Mouse (Mus musculus): ENCODE data around the gene Vasp. TPM values are rescaled to one million over a fixed set of nuclear protein-coding genes. Genes with fewer than 3 reads are reported as not detected.
A peak's percentile ranks its signal among the peaks of the same experiment; 100 is the strongest.

Vasp gene
- total and polyA plus RNA-seq, 3 experiments, result 146 to 560 (median 239) TPM

DNA sequence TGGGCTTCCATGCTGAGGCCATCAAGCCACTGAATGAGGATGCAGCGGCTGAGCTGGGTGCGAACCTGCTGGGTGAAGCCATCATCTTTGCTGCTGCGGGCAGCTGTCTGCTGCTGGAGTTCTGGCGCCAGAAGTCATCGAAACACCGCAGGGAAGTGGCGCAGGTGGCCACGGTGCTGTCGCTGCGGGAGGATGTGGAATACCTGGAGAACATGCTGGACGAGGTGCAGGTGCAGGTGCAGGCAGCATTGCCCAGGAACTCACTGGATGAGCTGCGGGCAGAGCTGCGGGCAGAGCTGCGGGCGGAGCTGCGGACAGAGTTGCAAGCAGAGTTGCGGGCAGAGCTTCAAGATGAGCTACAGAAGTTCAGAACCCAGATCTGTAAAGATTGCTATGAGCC is 16.2 kb downstream of the Vasp start:
- no peak for ATAC-seq (ENCODE audit: extremely low read depth, insufficient number of reproducible peaks, low FRiP score, poor library complexity, severe bottlenecking)
- Histone ChIP-seq H3K9me3 (replicated peaks) (no peaks in the 10 kb centered on the region), H3K36me3 (replicated peaks) (peaks cover 68% of the 10 kb centered on the region), H3K4me1 (ENCODE audit: insufficient read depth, low read depth, low read length) (peaks cover 44% of the 10 kb centered on the region), H3K27me3 (ENCODE audit: insufficient read depth, low read length) (no peaks in the 10 kb centered on the region), H3K4me3 (ENCODE audit: low read depth, low read length) (peak overlapping the region; percentile 48)
- no peak for DNase-seq (ENCODE audit: low spot score)
- TF ChIP-seq POLR2AphosphoS5 (IDR thresholded peaks at IDR 0.05; ENCODE audit: insufficient replicate concordance, low read depth, low read length) (0 out of 2 replicates have a peak, but pooled peaks have one; percentile 41), TAL1 (conservative IDR thresholded peaks at IDR 0.05; ENCODE audit: low read depth, low read length) (no peak)

DNA sequence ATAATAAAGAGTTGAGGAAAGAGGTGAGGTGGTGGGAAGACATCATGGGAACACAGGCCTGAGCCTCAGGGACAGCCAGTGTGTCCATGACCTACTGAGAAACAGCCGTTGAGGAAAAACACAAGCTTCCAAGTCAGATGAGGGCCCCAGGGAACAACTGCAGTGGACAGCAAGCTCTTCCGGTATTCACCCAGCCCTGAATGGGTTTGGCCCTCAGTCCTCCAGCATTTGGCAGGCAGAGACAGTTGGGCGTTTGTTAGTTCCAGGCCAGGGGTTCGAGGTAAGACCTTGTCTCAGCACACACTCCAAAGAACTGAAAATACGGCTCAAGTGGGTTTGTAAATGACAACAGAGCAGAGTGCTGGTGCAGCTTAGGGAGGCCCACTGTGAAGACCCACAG is 18.2 kb downstream of the Vasp start:
- DNase-seq (ENCODE audit: low spot score), result no peak
- Histone ChIP-seq H3K4me1 (ENCODE audit: insufficient read depth, low read depth, low read length) (peaks cover 36% of the 10 kb centered on the region), H3K27me3 (ENCODE audit: insufficient read depth, low read length) (no peaks in the 10 kb centered on the region), H3K4me3 (ENCODE audit: low read depth, low read length) (no peak overlapping the region), H3K9me3 (replicated peaks) (no peaks in the 10 kb centered on the region), H3K36me3 (replicated peaks) (peaks cover 62% of the 10 kb centered on the region)
- no peak for ATAC-seq (ENCODE audit: extremely low read depth, insufficient number of reproducible peaks, low FRiP score, poor library complexity, severe bottlenecking)
- TF ChIP-seq POLR2AphosphoS5 (IDR thresholded peaks at IDR 0.05; ENCODE audit: insufficient replicate concordance, low read depth, low read length) (no peak), TAL1 (conservative IDR thresholded peaks at IDR 0.05; ENCODE audit: low read depth, low read length) (no peak), CTCF (IDR thresholded peaks at IDR 0.05; ENCODE audit: low read depth, low read length) (no peak), GATA2 (IDR thresholded peaks at IDR 0.05; ENCODE audit: borderline replicate concordance, low read depth, low read length) (no peak), GATA1 (IDR thresholded peaks at IDR 0.05; ENCODE audit: borderline replicate concordance, low read length) (no peak)

DNA sequence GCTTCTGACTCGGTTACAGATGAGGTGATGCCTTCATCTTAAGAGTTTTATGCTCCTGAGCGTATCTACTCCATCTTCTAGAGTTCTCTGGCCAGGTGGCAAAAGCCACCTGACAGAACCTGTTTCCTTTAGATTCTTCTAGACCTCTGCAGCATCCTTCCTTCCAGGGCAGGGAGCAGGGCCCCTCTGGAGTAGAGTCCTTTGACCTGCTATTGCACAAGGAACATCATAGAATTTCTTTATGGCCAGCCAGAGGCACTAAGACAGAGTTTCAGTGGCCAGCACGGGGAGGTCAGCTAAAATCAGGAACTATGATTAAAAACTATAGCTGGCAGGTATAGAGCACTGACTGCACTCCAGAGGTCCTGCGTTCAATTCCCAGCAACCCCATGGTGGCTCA is 19.5 kb downstream of the Vasp start:
- H3K27me3 ChIP-seq (ENCODE audit: insufficient read depth, low read length), result no peaks in the 10 kb centered on the region
- H3K4me1 ChIP-seq (ENCODE audit: insufficient read depth, low read depth, low read length), result peaks cover 30% of the 10 kb centered on the region
- no peak for ATAC-seq (ENCODE audit: extremely low read depth, insufficient number of reproducible peaks, low FRiP score, poor library complexity, severe bottlenecking)
- no peak for DNase-seq (ENCODE audit: low spot score)
- H3K36me3 ChIP-seq (replicated peaks), result peaks cover 55% of the 10 kb centered on the region
- no peaks in the 10 kb centered on the region for H3K9me3 ChIP-seq (replicated peaks)
- H3K4me3 ChIP-seq (ENCODE audit: low read depth, low read length), result no peak overlapping the region
- no peak for TF ChIP-seq CTCF (IDR thresholded peaks at IDR 0.05; ENCODE audit: low read depth, low read length)
- TF ChIP-seq GATA1 (IDR thresholded peaks at IDR 0.05; ENCODE audit: borderline replicate concordance, low read length), result no peak
- TF ChIP-seq POLR2AphosphoS5 (IDR thresholded peaks at IDR 0.05; ENCODE audit: insufficient replicate concordance, low read depth, low read length), result no peak
- no peak for TF ChIP-seq TAL1 (conservative IDR thresholded peaks at IDR 0.05; ENCODE audit: low read depth, low read length)
- TF ChIP-seq GATA2 (IDR thresholded peaks at IDR 0.05; ENCODE audit: borderline replicate concordance, low read depth, low read length), result no peak

DNA sequence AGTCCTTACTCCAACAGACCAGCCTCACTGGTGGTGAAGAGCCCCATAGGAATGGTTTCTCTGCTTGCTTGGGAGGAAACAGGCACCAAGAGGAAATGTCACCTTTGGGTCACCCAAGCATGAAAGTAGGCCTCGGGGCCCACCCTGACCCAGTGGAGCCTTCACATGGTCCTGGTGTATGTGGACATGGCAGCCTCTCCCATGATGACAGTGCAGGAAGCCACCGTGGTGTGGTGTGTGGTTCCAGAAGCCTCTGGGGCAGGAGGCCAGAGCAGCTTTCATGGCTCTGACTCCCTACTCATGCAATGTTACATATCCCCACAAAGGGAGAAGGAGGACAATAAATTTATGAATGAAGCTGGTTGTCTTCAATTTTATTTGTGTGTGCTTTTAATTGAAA is 24.1 kb downstream of the Vasp start:
- Histone ChIP-seq H3K4me1 (ENCODE audit: insufficient read depth, low read depth, low read length) (peaks cover 32% of the 10 kb centered on the region), H3K4me3 (ENCODE audit: low read depth, low read length) (peak overlapping the region; percentile 44; the same call in 1 of the 2 replicates), H3K27me3 (ENCODE audit: insufficient read depth, low read length) (no peaks in the 10 kb centered on the region), H3K9me3 (replicated peaks) (no peaks in the 10 kb centered on the region), H3K36me3 (replicated peaks) (peaks cover 57% of the 10 kb centered on the region)
- DNase-seq (ENCODE audit: low spot score), result no peak
- TF ChIP-seq GATA1 (IDR thresholded peaks at IDR 0.05; ENCODE audit: borderline replicate concordance, low read length) (no peak), TAL1 (conservative IDR thresholded peaks at IDR 0.05; ENCODE audit: low read depth, low read length) (no peak), GATA2 (IDR thresholded peaks at IDR 0.05; ENCODE audit: borderline replicate concordance, low read depth, low read length) (no peak), CTCF (IDR thresholded peaks at IDR 0.05; ENCODE audit: low read depth, low read length) (no peak), POLR2AphosphoS5 (IDR thresholded peaks at IDR 0.05; ENCODE audit: insufficient replicate concordance, low read depth, low read length) (no peak)
- peak; percentile 49 for ATAC-seq (ENCODE audit: extremely low read depth, insufficient number of reproducible peaks, low FRiP score, poor library complexity, severe bottlenecking)

DNA sequence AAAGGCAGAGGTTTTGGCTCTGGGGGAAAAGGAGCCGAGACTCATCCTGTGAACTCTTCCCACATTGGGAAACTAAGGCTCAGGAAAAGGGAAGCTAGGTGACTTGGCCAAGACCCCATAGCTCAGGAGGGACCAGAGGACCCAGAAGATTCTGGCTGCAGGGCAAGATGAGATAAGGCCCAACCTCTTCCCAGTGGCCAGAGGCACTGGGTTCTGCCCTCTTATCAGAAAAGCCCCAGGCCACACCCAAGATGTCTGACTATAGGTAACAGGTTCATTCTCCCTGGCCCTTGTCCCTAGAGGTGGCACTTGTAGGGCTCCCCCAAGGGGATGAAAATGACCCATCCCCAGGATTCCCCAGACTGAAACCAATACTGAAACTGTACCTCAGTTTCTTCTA is 24.8 kb downstream of the Vasp start:
- Histone ChIP-seq H3K4me3 (ENCODE audit: low read depth, low read length) (no peak overlapping the region), H3K9me3 (replicated peaks) (no peaks in the 10 kb centered on the region), H3K4me1 (ENCODE audit: insufficient read depth, low read depth, low read length) (peaks cover 31% of the 10 kb centered on the region), H3K36me3 (replicated peaks) (peaks cover 57% of the 10 kb centered on the region), H3K27me3 (ENCODE audit: insufficient read depth, low read length) (no peaks in the 10 kb centered on the region)
- DNase-seq (ENCODE audit: low spot score) (no peak), ATAC-seq (ENCODE audit: extremely low read depth, insufficient number of reproducible peaks, low FRiP score, poor library complexity, severe bottlenecking) (peak; percentile 28; the same call in 1 of the 2 replicates)
- no peak for TF ChIP-seq GATA1 (IDR thresholded peaks at IDR 0.05; ENCODE audit: borderline replicate concordance, low read length)
- TF ChIP-seq TAL1 (conservative IDR thresholded peaks at IDR 0.05; ENCODE audit: low read depth, low read length), result no peak
- TF ChIP-seq GATA2 (IDR thresholded peaks at IDR 0.05; ENCODE audit: borderline replicate concordance, low read depth, low read length), result no peak
- no peak for TF ChIP-seq POLR2AphosphoS5 (IDR thresholded peaks at IDR 0.05; ENCODE audit: insufficient replicate concordance, low read depth, low read length)
- no peak for TF ChIP-seq CTCF (IDR thresholded peaks at IDR 0.05; ENCODE audit: low read depth, low read length)

DNA sequence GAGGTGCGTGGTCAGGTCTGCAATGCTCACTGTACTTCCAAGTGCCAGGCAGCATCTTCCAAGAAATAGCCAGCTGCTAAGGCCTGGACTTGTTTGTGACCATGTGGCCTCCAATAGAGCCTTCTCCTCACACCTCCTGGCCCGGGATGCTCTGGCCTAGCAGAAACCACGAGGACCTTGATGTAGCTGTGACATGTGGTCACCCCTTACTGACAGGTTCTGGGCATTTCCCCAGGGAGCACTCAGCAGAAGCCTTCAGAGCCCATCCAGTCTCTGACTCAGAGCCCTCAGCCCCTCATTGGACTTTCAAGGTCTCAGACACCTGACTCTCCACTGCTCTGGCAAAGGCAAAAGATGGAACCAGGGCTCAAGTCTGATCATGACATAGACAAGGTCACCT is 26.5 kb downstream of the Vasp start:
- no peaks in the 10 kb centered on the region for H3K9me3 ChIP-seq (replicated peaks)
- no peaks in the 10 kb centered on the region for H3K27me3 ChIP-seq (ENCODE audit: insufficient read depth, low read length)
- H3K4me3 ChIP-seq (ENCODE audit: low read depth, low read length), result no peak overlapping the region
- no peak for TF ChIP-seq CTCF (IDR thresholded peaks at IDR 0.05; ENCODE audit: low read depth, low read length)
- no peak for TF ChIP-seq TAL1 (conservative IDR thresholded peaks at IDR 0.05; ENCODE audit: low read depth, low read length)
- ATAC-seq (ENCODE audit: extremely low read depth, insufficient number of reproducible peaks, low FRiP score, poor library complexity, severe bottlenecking) (no peak), DNase-seq (ENCODE audit: low spot score) (no peak)
- peaks cover 40% of the 10 kb centered on the region for H3K4me1 ChIP-seq (ENCODE audit: insufficient read depth, low read depth, low read length)
- peaks cover 71% of the 10 kb centered on the region for H3K36me3 ChIP-seq (replicated peaks)

DNA sequence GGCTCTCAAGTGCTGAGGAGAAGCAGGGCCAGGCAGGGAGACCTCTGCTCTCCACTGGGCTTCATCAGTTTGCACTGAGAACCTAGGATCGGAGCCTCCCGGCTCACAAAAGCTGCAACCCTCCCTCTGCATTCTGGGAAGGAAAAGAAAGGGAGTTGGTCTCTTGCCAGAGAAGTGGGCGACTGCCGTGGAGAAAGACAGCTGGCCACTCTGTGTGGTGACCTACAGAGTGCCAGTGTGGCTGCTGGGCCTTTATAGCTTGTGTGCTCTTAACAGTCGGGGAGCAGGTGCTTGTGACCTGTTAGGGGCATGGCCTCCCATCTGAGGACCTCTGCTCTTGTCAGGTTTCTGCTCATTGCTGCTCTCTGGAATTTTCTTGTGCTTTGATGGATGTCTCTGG is 27.8 kb downstream of the Vasp start:
- no peak for TF ChIP-seq TAL1 (conservative IDR thresholded peaks at IDR 0.05; ENCODE audit: low read depth, low read length)
- no peak for TF ChIP-seq GATA1 (IDR thresholded peaks at IDR 0.05; ENCODE audit: borderline replicate concordance, low read length)
- TF ChIP-seq POLR2AphosphoS5 (IDR thresholded peaks at IDR 0.05; ENCODE audit: insufficient replicate concordance, low read depth, low read length), result no peak
- TF ChIP-seq CTCF (IDR thresholded peaks at IDR 0.05; ENCODE audit: low read depth, low read length), result no peak
- no peak for TF ChIP-seq GATA2 (IDR thresholded peaks at IDR 0.05; ENCODE audit: borderline replicate concordance, low read depth, low read length)
- Histone ChIP-seq H3K36me3 (replicated peaks) (peaks cover 68% of the 10 kb centered on the region), H3K4me3 (ENCODE audit: low read depth, low read length) (no peak overlapping the region), H3K9me3 (replicated peaks) (no peaks in the 10 kb centered on the region), H3K27me3 (ENCODE audit: insufficient read depth, low read length) (no peaks in the 10 kb centered on the region), H3K4me1 (ENCODE audit: insufficient read depth, low read depth, low read length) (peaks cover 51% of the 10 kb centered on the region)
- ATAC-seq (ENCODE audit: extremely low read depth, insufficient number of reproducible peaks, low FRiP score, poor library complexity, severe bottlenecking), result no peak
- DNase-seq (ENCODE audit: low spot score), result no peak

Measured in G1E (cell line).